Mouse (Mus musculus): Measurements from ENCODE around the gene Zfp13. TPM values are rescaled to one million over a fixed set of nuclear protein-coding genes. Genes with fewer than 3 reads are reported as not detected.
"Not testable (repeated sequence)": the region's sequence is repeated elsewhere in the genome, so short reads cannot be mapped to it uniquely, and the experiment has no call there.

Gene Zfp13
- polyA plus RNA-seq, 1 experiment from 2014 or later = 7.3 TPM

- H3K9ac ChIP-seq (ENCODE audit: low read length); H3K9me3 ChIP-seq (replicated peaks; ENCODE audit: control insufficient read depth, low read length); H3K4me1 ChIP-seq (ENCODE audit: control insufficient read depth, insufficient read depth, low read length); H3K4me3 ChIP-seq (ENCODE audit: low read length); H3K36me3 ChIP-seq (ENCODE audit: control insufficient read depth, insufficient read depth); ATAC-seq (replicated peaks; ENCODE audit: extremely low read depth, insufficient read depth, low FRiP score); H3K27ac ChIP-seq (ENCODE audit: low read length): not testable (repeated sequence)
- Histone ChIP-seq H3K27me3 (ENCODE audit: control insufficient read depth, insufficient read depth, low read length) (peaks cover 18% of the 10 kb centered on the region), H3K4me2 (ENCODE audit: low read depth, low read length) (0 out of 2 replicates have a peak overlapping the region, but pooled peaks have one; percentile 13)
- 9% methylated on average over 10 of the region's 23 CpGs for WGBS
Measured at GRCm38 (mm10) chr17:23533591-23534490, 65.4 kb downstream of the Zfp13 start.

DNA sequence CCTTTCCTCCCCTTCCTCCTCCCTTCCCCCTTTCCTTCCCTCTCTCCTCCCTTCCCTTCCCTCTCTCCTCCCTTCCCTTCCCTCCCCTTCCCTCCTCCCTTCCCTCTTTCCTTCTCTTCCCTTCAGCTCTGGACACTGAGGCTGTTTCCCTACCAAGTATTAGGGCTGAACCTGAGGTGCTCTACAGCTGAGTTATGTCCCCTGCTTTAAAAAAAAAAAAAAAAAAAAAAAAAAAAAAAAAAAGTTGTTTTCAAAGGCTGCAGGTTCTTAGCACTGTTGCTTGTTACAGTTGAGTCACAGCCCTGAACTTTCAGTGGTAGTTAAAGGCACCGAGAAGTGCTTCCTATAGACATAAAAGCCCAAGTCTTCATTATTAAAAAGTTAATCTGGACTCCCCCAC is 67.9 kb downstream of the Zfp13 start:
- H3K27me3 ChIP-seq (ENCODE audit: control insufficient read depth, insufficient read depth, low read length) = peaks cover 10% of the 10 kb centered on the region
- ATAC-seq (replicated peaks; ENCODE audit: extremely low read depth, insufficient read depth, low FRiP score); H3K4me2 ChIP-seq (ENCODE audit: low read depth, low read length); H3K9me3 ChIP-seq (replicated peaks; ENCODE audit: control insufficient read depth, low read length); H3K4me3 ChIP-seq (ENCODE audit: low read length); H3K27ac ChIP-seq (ENCODE audit: low read length); H3K36me3 ChIP-seq (ENCODE audit: control insufficient read depth, insufficient read depth); H3K9ac ChIP-seq (ENCODE audit: low read length); H3K4me1 ChIP-seq (ENCODE audit: control insufficient read depth, insufficient read depth, low read length): not testable (repeated sequence)
- 24% methylated on average over 1 of the region's 1 CpGs for WGBS

Other genes with a start within 250 kb of the Zfp13 start
- not detected in 2 replicates for gene Vmn2r116, start 214.9 kb downstream of the Zfp13 start, polyA plus RNA-seq (2015; fragmentation: Nextera tagmentation; extraction: Ambion mirVana)
- not detected in 2 replicates for gene Vmn2r117, start 119.8 kb downstream of the Zfp13 start, polyA plus RNA-seq (2015; fragmentation: Nextera tagmentation; extraction: Ambion mirVana)
- 12.9 and 14.5 TPM in 2 replicates for gene Zfp213, start 35.2 kb downstream of the Zfp13 start, polyA plus RNA-seq (2015; fragmentation: Nextera tagmentation; extraction: Ambion mirVana)
- not detected in 2 replicates for gene Zscan10, start 1.4 kb upstream of the Zfp13 start, polyA plus RNA-seq (2015; fragmentation: Nextera tagmentation; extraction: Ambion mirVana)
- gene Mmp25, start 45.8 kb upstream of the Zfp13 start, polyA plus RNA-seq (2015; fragmentation: Nextera tagmentation; extraction: Ambion mirVana) = 0.24 and 0.25 TPM in 2 replicates
- gene Bicdl2, start 61.0 kb upstream of the Zfp13 start, polyA plus RNA-seq (2015; fragmentation: Nextera tagmentation; extraction: Ambion mirVana) = 0.45 and 0.67 TPM in 2 replicates
- 214 and 247 TPM in 2 replicates for gene Hcfc1r1, start 74.1 kb upstream of the Zfp13 start, polyA plus RNA-seq (2015; fragmentation: Nextera tagmentation; extraction: Ambion mirVana)
- 38.7 and 39.1 TPM in 2 replicates for gene Thoc6, start 74.4 kb upstream of the Zfp13 start, polyA plus RNA-seq (2015; fragmentation: Nextera tagmentation; extraction: Ambion mirVana)
- 100 and 122 TPM in 2 replicates for gene Tnfrsf12a, start 78.0 kb upstream of the Zfp13 start, polyA plus RNA-seq (2015; fragmentation: Nextera tagmentation; extraction: Ambion mirVana)
- gene Cldn6, start 79.8 kb upstream of the Zfp13 start, polyA plus RNA-seq (2015; fragmentation: Nextera tagmentation; extraction: Ambion mirVana) = 1.7 and 15.9 TPM in 2 replicates
- 0.22 and 0.84 TPM in 2 replicates for gene Cldn9, start 84.5 kb upstream of the Zfp13 start, polyA plus RNA-seq (2015; fragmentation: Nextera tagmentation; extraction: Ambion mirVana)
- not detected in 2 replicates for gene 1520401A03Rik, start 123.3 kb upstream of the Zfp13 start, polyA plus RNA-seq (2015; fragmentation: Nextera tagmentation; extraction: Ambion mirVana)
- gene Pkmyt1, start 126.8 kb upstream of the Zfp13 start, polyA plus RNA-seq (2015; fragmentation: Nextera tagmentation; extraction: Ambion mirVana) = 29.7 and 33.3 TPM in 2 replicates
- gene Paqr4, start 141.4 kb upstream of the Zfp13 start, polyA plus RNA-seq (2015; fragmentation: Nextera tagmentation; extraction: Ambion mirVana) = 16.8 and 19.8 TPM in 2 replicates
- gene Kremen2, start 146.3 kb upstream of the Zfp13 start, polyA plus RNA-seq (2015; fragmentation: Nextera tagmentation; extraction: Ambion mirVana) = 1.8 and 3.7 TPM in 2 replicates
- gene Flywch1, start 172.1 kb upstream of the Zfp13 start, polyA plus RNA-seq (2015; fragmentation: Nextera tagmentation; extraction: Ambion mirVana) = 42.2 and 46.9 TPM in 2 replicates
- 4.3 and 5.9 TPM in 2 replicates for gene Flywch2, start 186.6 kb upstream of the Zfp13 start, polyA plus RNA-seq (2015; fragmentation: Nextera tagmentation; extraction: Ambion mirVana)
- gene Srrm2, start 191.0 kb upstream of the Zfp13 start, polyA plus RNA-seq (2015; fragmentation: Nextera tagmentation; extraction: Ambion mirVana) = 311 and 314 TPM in 2 replicates
- 812 and 839 TPM in 2 replicates for gene Elob, start 229.6 kb upstream of the Zfp13 start, polyA plus RNA-seq (2015; fragmentation: Nextera tagmentation; extraction: Ambion mirVana)
- gene Prss33, start 236.6 kb upstream of the Zfp13 start, polyA plus RNA-seq (2015; fragmentation: Nextera tagmentation; extraction: Ambion mirVana) = not detected in 2 replicates
- 0.11 and 0.50 TPM in 2 replicates for gene Prss32, start 244.4 kb upstream of the Zfp13 start, polyA plus RNA-seq (2015; fragmentation: Nextera tagmentation; extraction: Ambion mirVana)
- gene Prss41, start 244.7 kb upstream of the Zfp13 start, polyA plus RNA-seq (2015; fragmentation: Nextera tagmentation; extraction: Ambion mirVana) = 0.21 and 0.22 TPM in 2 replicates